21 mouse cellular contexts compared by ENCODE assay signal in the genomic region with DNA sequence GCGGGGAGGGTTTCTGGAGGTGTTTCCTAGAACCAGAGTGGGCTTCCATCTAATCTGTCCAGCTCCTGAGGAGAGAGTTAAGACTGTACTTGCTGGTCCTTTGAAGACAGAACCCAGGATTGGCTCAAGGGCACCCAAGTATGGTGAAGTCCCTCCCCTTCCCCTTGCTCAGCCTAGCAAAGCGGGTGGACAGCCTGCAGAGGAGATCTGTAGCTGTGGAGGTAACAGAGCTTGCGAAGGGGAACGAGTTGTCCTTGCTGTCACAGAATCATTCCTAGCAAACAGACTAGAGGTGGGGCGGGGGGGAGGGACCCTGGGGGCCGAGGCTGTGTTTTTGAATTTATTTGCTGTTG. TPM values are rescaled to one million over a fixed set of nuclear protein-coding genes. Genes with fewer than 3 reads are reported as not detected.
DNase-seq lines count a peak whose midpoint lies in the region; ATAC-seq and TF ChIP-seq lines count a peak whose summit lies in the region.
"Had no signal": no experiment of that assay in that cellular context is flagged by ENCODE, and none has a peak within 500 bp of the region (broad histone marks: within the 10 kb centered on the region; RNA-seq: fewer than 3 reads in every experiment).

No protein-coding gene starts in this region.

- H3K36me3 ChIP-seq in kidney, adult 2 months (ENCODE audit: control insufficient read depth, insufficient read depth, low read length), result no peaks in the 10 kb centered on the region
- no peaks in the 10 kb centered on the region for H3K36me3 ChIP-seq in neural tube, embryonic 12.5 days
- H3K36me3 ChIP-seq in kidney, embryonic 16.5 days (ENCODE audit: insufficient read depth, low read length), result no peaks in the 10 kb centered on the region
- H3K36me3 ChIP-seq in forebrain, embryonic 16.5 days (ENCODE audit: control insufficient read depth, insufficient read depth), result no peaks in the 10 kb centered on the region
- H3K36me3 ChIP-seq: embryonic facial prominence, embryonic 13.5 days; heart, embryonic 12.5 days; hindbrain, embryonic 13.5 days had no signal

- no peak overlapping the region for H3K4me2 ChIP-seq in neural tube, embryonic 12.5 days (replicated peaks)
- peak overlapping the region; percentile 17 for H3K4me2 ChIP-seq in kidney, embryonic 16.5 days (replicated peaks; ENCODE audit: low read depth, low read length)
- H3K4me2 ChIP-seq in forebrain, embryonic 16.5 days (ENCODE audit: low read length), result no peak overlapping the region
- H3K4me2 ChIP-seq: embryonic facial prominence, embryonic 13.5 days; forebrain, embryonic 13.5 days; heart, embryonic 12.5 days; hindbrain, embryonic 13.5 days had no signal

- H3K9me3 ChIP-seq in neural tube, embryonic 12.5 days, result no peaks in the 10 kb centered on the region
- H3K9me3 ChIP-seq in kidney, embryonic 16.5 days (ENCODE audit: low read length), result no peaks in the 10 kb centered on the region
- no peaks in the 10 kb centered on the region for H3K9me3 ChIP-seq in forebrain, embryonic 16.5 days (ENCODE audit: control insufficient read depth, low read length)
- H3K9me3 ChIP-seq: embryonic facial prominence, embryonic 13.5 days; forebrain, embryonic 13.5 days; heart, embryonic 12.5 days; hindbrain, embryonic 13.5 days had no signal

- ATAC-seq in neural tube, embryonic 12.5 days (ENCODE audit: low FRiP score, low read depth), result 0 out of 2 replicates have a peak, but pooled peaks have one; percentile 21
- ATAC-seq in kidney, embryonic 16.5 days (ENCODE audit: low FRiP score, low TSS enrichment), result peak; percentile 77
- ATAC-seq in forebrain, embryonic 16.5 days, result no peak
- no peak for ATAC-seq in CD4-positive, CD25-positive, alpha-beta regulatory T cell, adult 4 months
- ATAC-seq: forebrain, embryonic 13.5 days; hindbrain, postnatal 0 days had no signal

- no peak for TF ChIP-seq POLR2A in kidney, adult 2 months (IDR thresholded peaks at IDR 0.05; ENCODE audit: low read depth, low read length)

- no peaks in the 10 kb centered on the region for H3K27me3 ChIP-seq in kidney, adult 2 months (replicated peaks; ENCODE audit: control insufficient read depth, insufficient read depth, low read length)
- no peaks in the 10 kb centered on the region for H3K27me3 ChIP-seq in neural tube, embryonic 12.5 days (replicated peaks)
- H3K27me3 ChIP-seq in kidney, embryonic 16.5 days (ENCODE audit: insufficient read depth, low read length), result no peaks in the 10 kb centered on the region
- H3K27me3 ChIP-seq in forebrain, embryonic 16.5 days (replicated peaks; ENCODE audit: control insufficient read depth, insufficient read depth, low read length), result no peaks in the 10 kb centered on the region

- H3K27ac ChIP-seq in kidney, adult 2 months (ENCODE audit: insufficient read depth, low read depth, low read length), result no peak overlapping the region
- H3K27ac ChIP-seq in neural tube, embryonic 12.5 days, result no peak overlapping the region
- no peak overlapping the region for H3K27ac ChIP-seq in kidney, embryonic 16.5 days (ENCODE audit: low read length)
- no peak overlapping the region for H3K27ac ChIP-seq in forebrain, embryonic 16.5 days (ENCODE audit: low read length)
- H3K27ac ChIP-seq: embryonic facial prominence, embryonic 13.5 days; forebrain, embryonic 13.5 days; gastrocnemius, adult 2 months; hindbrain, embryonic 13.5 days; hindbrain, postnatal 0 days had no signal

- no peak overlapping the region for H3K9ac ChIP-seq in neural tube, embryonic 12.5 days
- H3K9ac ChIP-seq in kidney, embryonic 16.5 days (replicated peaks; ENCODE audit: low read length), result 0 out of 2 replicates have a peak overlapping the region, but pooled peaks have one; percentile 9
- no peak overlapping the region for H3K9ac ChIP-seq in forebrain, embryonic 16.5 days (replicated peaks; ENCODE audit: low read depth, low read length)
- H3K9ac ChIP-seq: embryonic facial prominence, embryonic 13.5 days; forebrain, embryonic 13.5 days; heart, embryonic 12.5 days; hindbrain, embryonic 13.5 days had no signal

- peak overlapping the region; percentile 4; the same call in 1 of the 2 replicates for H3K4me3 ChIP-seq in kidney, adult 2 months (ENCODE audit: insufficient read depth, low read depth, low read length)
- no peak overlapping the region for H3K4me3 ChIP-seq in neural tube, embryonic 12.5 days
- no peak overlapping the region for H3K4me3 ChIP-seq in kidney, embryonic 16.5 days (ENCODE audit: low read length)
- no peak overlapping the region for H3K4me3 ChIP-seq in forebrain, embryonic 16.5 days (replicated peaks; ENCODE audit: low read length)
- H3K4me3 ChIP-seq: embryonic facial prominence, embryonic 13.5 days; forebrain, embryonic 13.5 days; gastrocnemius, adult 2 months; heart, embryonic 12.5 days; hindbrain, embryonic 13.5 days had no signal

- WGBS in kidney, adult 2 months, result 24% methylated on average over 6 of the region's 6 CpGs
- 72% methylated on average over 6 of the region's 6 CpGs for WGBS in neural tube, embryonic 12.5 days
- 40% methylated on average over 6 of the region's 6 CpGs for WGBS in kidney, embryonic 16.5 days
- WGBS in forebrain, embryonic 16.5 days, result 79% methylated on average over 6 of the region's 6 CpGs

- TF ChIP-seq CTCF in kidney, adult 2 months (conservative IDR thresholded peaks at IDR 0.05; ENCODE audit: insufficient read depth, insufficient read length, low read depth, low read length), result no peak

- H3K4me1 ChIP-seq in kidney, adult 2 months (ENCODE audit: control insufficient read depth, insufficient read depth, low read length), result no peaks in the 10 kb centered on the region
- peaks cover 10% of the 10 kb centered on the region; the same call in 1 of the 2 replicates for H3K4me1 ChIP-seq in neural tube, embryonic 12.5 days
- peaks cover 13% of the 10 kb centered on the region for H3K4me1 ChIP-seq in kidney, embryonic 16.5 days (ENCODE audit: insufficient read depth, low read length)
- no peaks in the 10 kb centered on the region; the same call in 1 of the 2 replicates for H3K4me1 ChIP-seq in forebrain, embryonic 16.5 days (replicated peaks; ENCODE audit: control insufficient read depth, insufficient read depth, low read length)
- H3K4me1 ChIP-seq: embryonic facial prominence, embryonic 13.5 days; heart, embryonic 12.5 days had no signal

- peak; percentile 37 for DNase-seq in kidney, adult 2 months
- no peak for DNase-seq in kidney, adult 18-20 months
- no peak for DNase-seq in neural tube, embryonic 10.5 days (ENCODE audit: extremely low spot score, low spot score)
- peak; percentile 29 to 51 for DNase-seq in kidney, postnatal 4 days
- DNase-seq: adrenal gland, postnatal 10 days; cerebellum, adult 18-20 months; cerebellum, adult 9-11 months; cerebellum, postnatal 36 days; gastrocnemius, adult 2 months; gastrocnemius, postnatal 25 days; heart, postnatal 36 days had no signal

RNA-seq across cellular contexts. Expression of a gene that starts 0.9 kb away (rescaled TPM):
- 6.5 and 8.2 TPM in 2 replicates for polyA plus RNA-seq in kidney, adult 2 months (2012; rRNA removed)
- 0.14 TPM in 1 of 2 replicates, not detected in the other for polyA plus RNA-seq in neural tube, embryonic 12.5 days (2016; fragmentation: Nextera tagmentation; extraction: Ambion mirVana)
- polyA plus RNA-seq in kidney, embryonic 16.5 days (2015; fragmentation: Nextera tagmentation; extraction: Ambion mirVana), result 0.78 and 0.99 TPM in 2 replicates
- 0.53 and 0.79 TPM in 2 replicates for polyA plus RNA-seq in forebrain, embryonic 16.5 days (2015; fragmentation: Nextera tagmentation; extraction: Ambion mirVana)
- not detected for polyA plus RNA-seq in CD4-positive, CD25-positive, alpha-beta regulatory T cell, adult 4 months (2017; shearing (Covaris generic))
- polyA plus RNA-seq: embryonic facial prominence, embryonic 13.5 days; heart, embryonic 12.5 days; heart, embryonic 16.5 days had no signal

RNA-seq across cellular contexts. Expression of a gene that starts 43.7 kb away (rescaled TPM):
- polyA plus RNA-seq in kidney, adult 2 months (2012; rRNA removed), result 95.6 and 117 TPM in 2 replicates
- polyA plus RNA-seq in neural tube, embryonic 12.5 days (2016; fragmentation: Nextera tagmentation; extraction: Ambion mirVana), result 15.8 and 16.1 TPM in 2 replicates
- 33.3 and 35.1 TPM in 2 replicates for polyA plus RNA-seq in kidney, embryonic 16.5 days (2015; fragmentation: Nextera tagmentation; extraction: Ambion mirVana)
- polyA plus RNA-seq in forebrain, embryonic 16.5 days (2015; fragmentation: Nextera tagmentation; extraction: Ambion mirVana), result 24.7 and 33.1 TPM in 2 replicates
- polyA plus RNA-seq in CD4-positive, CD25-positive, alpha-beta regulatory T cell, adult 4 months (2017; shearing (Covaris generic)), result under 1 TPM in 1 of 2 experiments, not detected in 1; 0.27 TPM

Comparison
In these comparisons a context has a peak if more than half of its experiments do, and no peak if none do; other contexts are left out.
1. DNase-seq: peak in kidney, adult 2 months (single experiment) and kidney, postnatal 4 days (2 of 2); none in kidney, adult 18-20 months (single experiment) and neural tube, embryonic 10.5 days (single experiment).
2. ATAC-seq: peak in neural tube, embryonic 12.5 days (single experiment) and kidney, embryonic 16.5 days (single experiment); none in forebrain, embryonic 16.5 days (single experiment) and CD4-positive, CD25-positive, alpha-beta regulatory T cell, adult 4 months (single experiment).
3. RNA of a gene that starts 43.7 kb away (polyA plus RNA-seq): 95.6 to 117 TPM in kidney, adult 2 months, 33.3 to 35.1 TPM in kidney, embryonic 16.5 days, 24.7 to 33.1 TPM in forebrain, embryonic 16.5 days and 15.8 to 16.1 TPM in neural tube, embryonic 12.5 days; 0.27 TPM in CD4-positive, CD25-positive, alpha-beta regulatory T cell, adult 4 months; every median in the first group is over 10 times any median in the second.